Mouse (Mus musculus) embryonic facial prominence, embryonic 13.5 days (tissue): ENCODE results near the gene Rbm43. TPM values are rescaled to one million over a fixed set of nuclear protein-coding genes. Genes with fewer than 3 reads are reported as not detected.

Experiments used
- ATAC-seq: fragments of 200-750 bp; cut with Nextera tagmentation; 2 replicates; pipeline ENCODE4 v1.8.0; 2017; ENCODE audit warnings: low read depth; ENCODE audit not compliant: insufficient number of reproducible peaks, insufficient read depth, low FRiP score, low TSS enrichment
- H3K27ac ChIP-seq: fragments of 300-500 bp; sonication (generic); 2 replicates; pipeline ENCODE4 v1.5.1; 2015; ENCODE audit warnings: moderate library complexity, mild to moderate bottlenecking, inconsistent platforms
- H3K27me3 ChIP-seq: fragments of 300-500 bp; sonication (generic); 2 replicates; pipeline ENCODE4 v1.6.1; 2015; ENCODE audit warnings: mild to moderate bottlenecking, inconsistent platforms
- H3K36me3 ChIP-seq: fragments of 300-500 bp; sonication (generic); 2 replicates; pipeline ENCODE4 v1.6.1; 2015; ENCODE audit warnings: mild to moderate bottlenecking, inconsistent platforms
- H3K4me1 ChIP-seq: fragments of 300-500 bp; sonication (generic); 2 replicates; pipeline ENCODE4 v1.6.1; 2015; ENCODE audit warnings: inconsistent platforms
- H3K4me2 ChIP-seq: fragments of 300-500 bp; sonication (generic); 2 replicates; pipeline ENCODE4 v1.6.1; 2015; ENCODE audit warnings: moderate library complexity, mild to moderate bottlenecking, inconsistent platforms
- H3K4me3 ChIP-seq: fragments of 300-500 bp; sonication (generic); 2 replicates; pipeline ENCODE4 v1.5.1; 2015; ENCODE audit warnings: mild to moderate bottlenecking, inconsistent platforms
- H3K9ac ChIP-seq: fragments of 300-500 bp; sonication (generic); 2 replicates; pipeline ENCODE4 v1.6.1; 2015; ENCODE audit warnings: mild to moderate bottlenecking, inconsistent platforms
- H3K9me3 ChIP-seq: fragments of 300-500 bp; sonication (generic); 2 replicates; pipeline ENCODE4 v1.6.1; 2016; ENCODE audit warnings: inconsistent platforms
- WGBS: fragments of 180-500 bp; shearing (Covaris S2); methylation state at CpG from one replicate; pipeline ENCODE4 v1.1.7; 2015; ENCODE audit warnings: mixed read lengths; 5-methylcytosine and 5-hydroxymethylcytosine counted together
- polyA plus RNA-seq: library from polyadenylated mRNA; unstranded; fragments of >200 nt; fragmentation: Nextera tagmentation; extraction: Ambion mirVana; gene quantifications from 2 replicates; pipeline ENCODE4 v1.2.1, GENCODE M21; 2015

The Rbm43 gene
- 14.4 and 14.8 TPM in 2 replicates for polyA plus RNA-seq

- Histone ChIP-seq H3K36me3 (peaks cover 6% of the 10 kb centered on the region; the same call in 1 of the 2 replicates), H3K9ac (peak within 1 kb of the TSS; percentile 78), H3K27ac (peak within 1 kb of the TSS; percentile 51; the same call in 1 of the 2 replicates), H3K9me3 (no peaks in the 10 kb centered on the region), H3K4me3 (peak within 1 kb of the TSS; percentile 60), H3K4me2 (peak within 1 kb of the TSS; percentile 76), H3K4me1 (peaks cover 5% of the 10 kb centered on the region; the same call in 1 of the 2 replicates), H3K27me3 (peaks cover 4% of the 10 kb centered on the region; the same call in 1 of the 2 replicates)
- under 1% methylated on average over 48 of the region's 48 CpGs for WGBS
- ATAC-seq, result peak; percentile 81
These were observed at the start of gene Rbm43 for GRCm38 (mm10) chr2:51934574-51935334. Rbm43 (minus strand) TSS chr2:51935163.

- no peak overlapping the region for H3K27ac ChIP-seq
- H3K27me3 ChIP-seq, result no peaks in the 10 kb centered on the region
- 60% methylated on average over 13 of the region's 13 CpGs for WGBS
These were observed 47.3 kb upstream of the Rbm43 start for GRCm38 (mm10) chr2:51982288-51982687.

GRCm38 (mm10) chr2:51981630-51982029, 46.7 kb upstream of the Rbm43 start:
- H3K4me1 ChIP-seq, result peaks cover 14% of the 10 kb centered on the region
- no peak for ATAC-seq
- WGBS, result 18% methylated on average over 11 of the region's 11 CpGs
- no peaks in the 10 kb centered on the region for H3K36me3 ChIP-seq
- peak overlapping the region; percentile 50 for H3K4me2 ChIP-seq
- H3K27ac ChIP-seq, result peak overlapping the region; percentile 64
- peaks cover 8% of the 10 kb centered on the region; the same call in 1 of the 2 replicates for H3K9me3 ChIP-seq
- no peaks in the 10 kb centered on the region for H3K27me3 ChIP-seq
- H3K4me3 ChIP-seq, result 0 out of 2 replicates have a peak overlapping the region, but pooled peaks have one; percentile 13
- peak overlapping the region; percentile 51; the same call in 1 of the 2 replicates for H3K9ac ChIP-seq

More at GRCm38 (mm10) chr2:51982288-51982687, 47.3 kb upstream of the Rbm43 start:
- no peak overlapping the region for H3K4me3 ChIP-seq
- peaks cover 14% of the 10 kb centered on the region for H3K4me1 ChIP-seq
- no peak overlapping the region for H3K9ac ChIP-seq
- ATAC-seq, result no peak
- peak overlapping the region; percentile 50; the same call in 1 of the 2 replicates for H3K4me2 ChIP-seq
- peaks cover 8% of the 10 kb centered on the region; the same call in 1 of the 2 replicates for H3K9me3 ChIP-seq
- no peaks in the 10 kb centered on the region for H3K36me3 ChIP-seq

- Histone ChIP-seq H3K4me2 (peak within 1 kb of the TSS; percentile 72), H3K36me3 (no peaks in the 10 kb centered on the region), H3K27me3 (no peaks in the 10 kb centered on the region), H3K4me1 (no peaks in the 10 kb centered on the region), H3K9me3 (no peaks in the 10 kb centered on the region; the same call in 1 of the 2 replicates), H3K4me3 (peak within 1 kb of the TSS; percentile 67), H3K9ac (peak within 1 kb of the TSS; percentile 81), H3K27ac (peak within 1 kb of the TSS; percentile 90)
- ATAC-seq, result no peak
- WGBS, result 67% methylated on average over 9 of the region's 9 CpGs
These were observed 38.5 kb upstream of the Rbm43 start, which contains the start of gene Nmi for GRCm38 (mm10) chr2:51973410-51973968. Nmi (minus strand) TSS chr2:51973494.

GRCm38 (mm10) chr2:51972641-51973409, 37.9 kb upstream of the Rbm43 start:
- Histone ChIP-seq H3K36me3 (no peaks in the 10 kb centered on the region), H3K9ac (peak overlapping the region; percentile 81), H3K4me1 (no peaks in the 10 kb centered on the region), H3K4me2 (peak overlapping the region; percentile 72), H3K27ac (peak overlapping the region; percentile 90), H3K4me3 (peak overlapping the region; percentile 67), H3K9me3 (no peaks in the 10 kb centered on the region; the same call in 1 of the 2 replicates), H3K27me3 (no peaks in the 10 kb centered on the region)
- WGBS, result 1% methylated on average over 40 of the region's 40 CpGs
- ATAC-seq, result peak; percentile 64; the same call in 1 of the 2 replicates

GRCm38 (mm10) chr2:51972142-51972541, 37.2 kb upstream of the Rbm43 start:
- WGBS, result 39% methylated on average over 5 of the region's 5 CpGs
- H3K4me3 ChIP-seq, result peak overlapping the region; percentile 67

GRCm38 (mm10) chr2:51970897-51971296, 35.9 kb upstream of the Rbm43 start:
- no peak overlapping the region for H3K27ac ChIP-seq
- H3K36me3 ChIP-seq, result no peaks in the 10 kb centered on the region
- H3K9ac ChIP-seq, result no peak overlapping the region
- no peaks in the 10 kb centered on the region; the same call in 1 of the 2 replicates for H3K9me3 ChIP-seq
- 93% methylated on average over 4 of the region's 4 CpGs for WGBS
- no peak for ATAC-seq
- H3K4me3 ChIP-seq, result no peak overlapping the region
- no peak overlapping the region for H3K4me2 ChIP-seq
- no peaks in the 10 kb centered on the region for H3K27me3 ChIP-seq
- H3K4me1 ChIP-seq, result no peaks in the 10 kb centered on the region

More at GRCm38 (mm10) chr2:51972142-51972541, 37.2 kb upstream of the Rbm43 start:
- Histone ChIP-seq H3K27me3 (no peaks in the 10 kb centered on the region), H3K4me2 (peak overlapping the region; percentile 72), H3K9me3 (no peaks in the 10 kb centered on the region; the same call in 1 of the 2 replicates), H3K4me1 (no peaks in the 10 kb centered on the region), H3K9ac (no peak overlapping the region; the same call in 1 of the 2 replicates), H3K36me3 (no peaks in the 10 kb centered on the region), H3K27ac (0 out of 2 replicates have a peak overlapping the region, but pooled peaks have one; percentile 90)
- no peak for ATAC-seq

- Histone ChIP-seq H3K27me3 (no peaks in the 10 kb centered on the region), H3K9ac (no peak overlapping the region), H3K36me3 (no peaks in the 10 kb centered on the region), H3K9me3 (no peaks in the 10 kb centered on the region; the same call in 1 of the 2 replicates), H3K4me1 (no peaks in the 10 kb centered on the region), H3K27ac (no peak overlapping the region), H3K4me2 (no peak overlapping the region), H3K4me3 (no peak overlapping the region)
- 80% methylated on average over 3 of the region's 3 CpGs for WGBS
- no peak for ATAC-seq
These were observed 32.3 kb upstream of the Rbm43 start for GRCm38 (mm10) chr2:51967288-51967687.

GRCm38 (mm10) chr2:51953648-51954204, 18.8 kb upstream of the Rbm43 start:
- no peak overlapping the region for H3K4me3 ChIP-seq
- no peaks in the 10 kb centered on the region for H3K36me3 ChIP-seq
- H3K27me3 ChIP-seq, result no peaks in the 10 kb centered on the region
- H3K4me1 ChIP-seq, result no peaks in the 10 kb centered on the region
- H3K4me2 ChIP-seq, result no peak overlapping the region
- H3K9ac ChIP-seq, result no peak overlapping the region
- WGBS, result 86% methylated on average over 7 of the region's 7 CpGs
- H3K9me3 ChIP-seq, result no peaks in the 10 kb centered on the region
- ATAC-seq, result no peak
- no peak overlapping the region for H3K27ac ChIP-seq

- no peak overlapping the region for H3K4me2 ChIP-seq
- no peak for ATAC-seq
- WGBS, result 3% methylated on average over 1 of the region's 1 CpGs
- H3K4me3 ChIP-seq, result no peak overlapping the region
- no peaks in the 10 kb centered on the region for H3K4me1 ChIP-seq
- no peaks in the 10 kb centered on the region for H3K27me3 ChIP-seq
- no peaks in the 10 kb centered on the region for H3K36me3 ChIP-seq
- H3K27ac ChIP-seq, result no peak overlapping the region
- no peaks in the 10 kb centered on the region for H3K9me3 ChIP-seq
- no peak overlapping the region for H3K9ac ChIP-seq
These were observed 15.9 kb upstream of the Rbm43 start for GRCm38 (mm10) chr2:51950876-51951275.
